Mouse (Mus musculus): Measurements from ENCODE around the gene Samd9l. TPM values are rescaled to one million over a fixed set of nuclear protein-coding genes. Genes with fewer than 3 reads are reported as not detected.
"Not testable (repeated sequence)": the region's sequence is repeated elsewhere in the genome, so short reads cannot be mapped to it uniquely, and the experiment has no call there.

Samd9l gene
- polyA plus RNA-seq, 1 experiment from 2014 or later, result 2.3 TPM

DNA sequence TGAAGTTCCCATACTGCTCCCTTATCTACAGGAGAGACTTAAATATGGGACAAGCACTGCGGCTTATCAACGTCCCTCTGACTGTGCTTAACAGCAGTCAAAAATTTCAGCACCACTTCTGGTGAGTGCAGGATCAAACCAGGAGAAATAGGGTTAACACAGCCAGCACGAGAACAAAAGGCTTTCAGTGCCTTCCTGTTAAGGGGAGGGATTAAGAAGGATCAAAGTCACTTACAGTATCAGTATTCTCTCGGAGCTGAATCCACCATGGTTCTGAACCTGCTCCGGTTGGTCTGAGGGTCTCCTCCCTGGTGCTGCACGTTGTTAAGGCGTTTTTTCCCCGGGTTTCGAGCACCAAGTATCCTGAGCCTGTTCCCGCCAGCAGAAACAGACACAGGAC lies 58.4 kb downstream of the Samd9l start:
- H3K36me3 ChIP-seq; H3K9ac ChIP-seq; H3K27ac ChIP-seq (replicated peaks); H3K4me1 ChIP-seq; ATAC-seq (ENCODE audit: insufficient number of reproducible peaks, low FRiP score, low TSS enrichment, low read depth); H3K9me3 ChIP-seq (replicated peaks); H3K27me3 ChIP-seq: not testable (repeated sequence)
- H3K4me3 ChIP-seq (replicated peaks), result peak overlapping the region; percentile 27
- H3K4me2 ChIP-seq (replicated peaks), result peak overlapping the region; percentile 43
- 8% methylated on average over 10 of the region's 10 CpGs for WGBS

DNA sequence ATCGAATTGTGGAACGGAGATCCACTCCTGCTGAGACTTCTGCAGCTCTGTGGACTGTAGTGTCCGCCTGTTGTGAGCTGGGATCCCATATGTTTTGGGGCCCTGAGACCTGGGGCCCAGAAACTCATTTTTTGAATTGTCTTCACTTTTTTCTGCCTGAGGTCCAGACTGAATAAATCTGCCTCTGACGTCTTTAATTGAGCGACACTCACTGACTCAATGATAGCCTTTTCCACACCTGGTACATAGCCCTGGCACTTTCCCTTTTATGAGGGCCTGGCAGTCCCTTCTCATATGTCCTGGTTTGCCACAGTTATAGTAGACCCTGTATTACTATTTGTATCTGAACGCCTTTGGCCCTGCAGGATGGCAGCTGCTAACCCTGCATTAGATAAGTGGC lies 60.2 kb downstream of the Samd9l start:
- H3K9me3 ChIP-seq (replicated peaks); H3K9ac ChIP-seq; ATAC-seq (ENCODE audit: insufficient number of reproducible peaks, low FRiP score, low TSS enrichment, low read depth); H3K27ac ChIP-seq (replicated peaks); H3K4me1 ChIP-seq; H3K27me3 ChIP-seq; H3K4me2 ChIP-seq (replicated peaks); H3K36me3 ChIP-seq; H3K4me3 ChIP-seq (replicated peaks): not testable (repeated sequence)
- WGBS, result 78% methylated on average over 6 of the region's 6 CpGs

Other genes with a start within 250 kb of the Samd9l start
- gene Hepacam2, start 98.7 kb upstream of the Samd9l start, polyA plus RNA-seq (2015; fragmentation: Nextera tagmentation; extraction: Ambion mirVana), result 1.5 and 1.8 TPM in 2 replicates
- gene Vps50, start 98.8 kb upstream of the Samd9l start, polyA plus RNA-seq (2015; fragmentation: Nextera tagmentation; extraction: Ambion mirVana), result 26.0 and 26.5 TPM in 2 replicates